Mouse (Mus musculus) spleen, adult 12 weeks (tissue): ENCODE data around the gene Ano8.
"Not testable (repeated sequence)": the region's sequence is repeated elsewhere in the genome, so short reads cannot be mapped to it uniquely, and the experiment has no call there.

ENCODE experiments used
- DNase-seq: peaks from one replicate; pipeline ENCODE4 v3.0.0; 2022; ENCODE audit warnings: low spot score

Gene Ano8

GRCm38 (mm10) chr8:71441404-71441803, 44.4 kb downstream of the Ano8 start:
- DNase-seq: peak; percentile 31

GRCm38 (mm10) chr8:71437041-71437440, 48.7 kb downstream of the Ano8 start:
- no peak for DNase-seq

GRCm38 (mm10) chr8:71432935-71433334, 52.8 kb downstream of the Ano8 start:
- not testable (repeated sequence) for DNase-seq
